Mouse (Mus musculus) lung, postnatal 0 days (tissue): ENCODE measurements around the gene Tfip11.

Source experiments
- CTCF ChIP-seq: IDR thresholded peaks from 2 replicates; pipeline ENCODE4 v1.5.1; 2016; ENCODE audit warnings: antibody characterized with exemption, mild to moderate bottlenecking
- EP300 ChIP-seq: IDR thresholded peaks from 2 replicates; pipeline ENCODE4 v1.6.1; 2016; ENCODE audit warnings: antibody characterized with exemption, mild to moderate bottlenecking, control low read depth

GRCm38 (mm10) chr5:112279181-112280021 lies 46.8 kb upstream of the Tfip11 start:
- TF ChIP-seq CTCF, result no peak
- no peak for TF ChIP-seq EP300
